Mouse (Mus musculus): ENCODE data around the gene Ptchd3. TPM values are rescaled to one million over a fixed set of nuclear protein-coding genes. Genes with fewer than 3 reads are reported as not detected.

Gene Ptchd3
- polyA plus RNA-seq, 1 experiment from 2014 or later: not detected

DNA sequence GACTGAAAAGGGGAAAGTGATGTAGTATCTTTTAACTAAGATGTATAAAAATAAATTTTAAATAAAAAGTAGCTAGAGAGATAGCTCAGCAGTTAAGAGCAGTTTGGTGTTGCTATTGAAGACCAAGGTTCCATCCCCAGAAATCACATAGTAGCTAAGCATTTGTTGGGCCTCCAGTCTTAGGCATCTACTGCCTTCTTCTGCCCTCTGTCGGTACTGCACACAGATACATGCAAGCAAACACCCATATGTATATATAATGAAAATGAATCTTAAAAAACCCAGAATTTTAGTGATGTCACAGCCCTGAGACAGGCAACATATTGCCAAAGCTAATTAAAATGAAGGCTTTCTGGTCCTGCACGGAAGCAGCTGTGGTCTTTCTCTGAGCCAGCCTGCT, 15.9 kb downstream of the Ptchd3 start:
- ATAC-seq (replicated peaks; ENCODE audit: low FRiP score) (no peak), DNase-seq (ENCODE audit: low spot score) (no peak)
- no peaks in the 10 kb centered on the region for H3K4me1 ChIP-seq (replicated peaks; ENCODE audit: control insufficient read depth, insufficient read depth, low read length)
- no peak overlapping the region for H3K4me3 ChIP-seq (ENCODE audit: low read depth, low read length)
- H3K36me3 ChIP-seq (ENCODE audit: control insufficient read depth, insufficient read depth, low read length): no peaks in the 10 kb centered on the region
- 49% methylated on average over 2 of the region's 2 CpGs for WGBS
- no peak overlapping the region for H3K27ac ChIP-seq (ENCODE audit: low read depth, low read length)
- no peak overlapping the region for H3K9ac ChIP-seq (ENCODE audit: low read length)
- no peak overlapping the region for H3K4me2 ChIP-seq (ENCODE audit: low read depth, low read length, severe bottlenecking)
- no peaks in the 10 kb centered on the region for H3K9me3 ChIP-seq (ENCODE audit: control insufficient read depth, low read length)
- H3K27me3 ChIP-seq (ENCODE audit: control insufficient read depth, insufficient read depth, low read length): no peaks in the 10 kb centered on the region

DNA sequence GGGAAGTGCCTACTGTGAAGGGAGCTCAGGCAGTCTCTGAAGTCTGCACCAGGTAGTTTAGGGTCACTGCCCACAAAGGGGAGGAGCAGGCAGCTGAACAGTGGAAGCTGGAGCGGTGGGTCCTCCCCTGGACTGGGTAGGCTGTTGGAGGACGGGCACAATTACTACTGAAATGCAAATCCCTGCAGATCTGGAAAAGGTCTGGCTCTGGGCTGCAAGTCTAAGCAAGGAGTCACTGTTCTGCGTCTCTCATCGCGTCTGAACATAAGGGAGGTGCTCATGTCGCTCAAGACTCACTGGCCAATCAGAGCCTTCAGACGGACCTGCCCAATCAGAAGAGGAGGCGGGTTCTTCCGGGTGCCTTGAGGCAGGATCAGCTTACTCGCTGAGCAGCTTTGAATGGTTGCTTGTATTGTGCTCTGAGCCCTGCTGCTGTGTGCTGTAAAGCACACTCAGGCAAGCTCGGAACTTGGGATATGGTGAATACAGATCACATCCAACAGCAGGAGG, 17.8 kb downstream of the Ptchd3 start:
- Histone ChIP-seq H3K27ac (ENCODE audit: low read depth, low read length) (peak overlapping the region; percentile 70; the same call in 1 of the 2 replicates), H3K27me3 (ENCODE audit: control insufficient read depth, insufficient read depth, low read length) (no peaks in the 10 kb centered on the region), H3K4me1 (replicated peaks; ENCODE audit: control insufficient read depth, insufficient read depth, low read length) (no peaks in the 10 kb centered on the region), H3K36me3 (ENCODE audit: control insufficient read depth, insufficient read depth, low read length) (no peaks in the 10 kb centered on the region), H3K4me2 (ENCODE audit: low read depth, low read length, severe bottlenecking) (peak overlapping the region; percentile 65), H3K9ac (ENCODE audit: low read length) (peak overlapping the region; percentile 63), H3K4me3 (ENCODE audit: low read depth, low read length) (peak overlapping the region; percentile 43), H3K9me3 (ENCODE audit: control insufficient read depth, low read length) (no peaks in the 10 kb centered on the region)
- DNase-seq (ENCODE audit: low spot score) (peak; percentile 89), ATAC-seq (replicated peaks; ENCODE audit: low FRiP score) (peak; percentile 100)
- WGBS: under 1% methylated on average over 11 of the region's 11 CpGs

Other genes starting within 250 kb of the Ptchd3 start
- gene B3gntl1, start 157.1 kb upstream of the Ptchd3 start, polyA plus RNA-seq (2014; fragmentation: Nextera tagmentation; extraction: Ambion mirVana): 7.4 and 7.6 TPM in 2 replicates
- 4.8 and 6.4 TPM in 2 replicates for gene Metrnl, start 128.7 kb upstream of the Ptchd3 start, polyA plus RNA-seq (2014; fragmentation: Nextera tagmentation; extraction: Ambion mirVana)

Measured in forebrain, embryonic 11.5 days (tissue).